Mouse (Mus musculus) liver, postnatal 0 days (tissue): ENCODE results near the gene Rfx1. TPM values are rescaled to one million over a fixed set of nuclear protein-coding genes. Genes with fewer than 3 reads are reported as not detected.

ENCODE experiments used
- ATAC-seq: fragments of 200-750 bp; cut with Nextera tagmentation; 2 replicates; pipeline ENCODE4 v1.8.0; 2017; ENCODE audit warnings: mild to moderate bottlenecking, moderate library complexity
- DNase-seq: peaks from one replicate; pipeline ENCODE4 v3.0.0-alpha.2; 2016
- H3K27ac ChIP-seq: fragments of 300-500 bp; sonication (generic); 2 replicates; pipeline ENCODE4 v1.5.1; 2014; ENCODE audit warnings: antibody characterized with exemption, moderate library complexity, mild to moderate bottlenecking, low read depth
- H3K27me3 ChIP-seq: fragments of 300-500 bp; sonication (generic); 2 replicates; pipeline ENCODE4 v1.6.1; 2014; ENCODE audit warnings: low read length, control low read depth, mixed read lengths; ENCODE audit not compliant: insufficient read depth
- H3K36me3 ChIP-seq: fragments of 300-500 bp; sonication (generic); replicated peaks from 2 replicates; pipeline ENCODE4 v1.6.1; 2014; ENCODE audit warnings: mild to moderate bottlenecking, control low read depth, low read length, moderate library complexity, mixed read lengths; ENCODE audit not compliant: insufficient read depth
- H3K4me1 ChIP-seq: fragments of 300-500 bp; sonication (generic); 2 replicates; pipeline ENCODE4 v1.6.1; 2014; ENCODE audit warnings: antibody characterized with exemption, mild to moderate bottlenecking, control low read depth; ENCODE audit not compliant: insufficient read depth
- H3K4me2 ChIP-seq: fragments of 300-500 bp; sonication (generic); 2 replicates; pipeline ENCODE4 v1.6.1; 2014; ENCODE audit warnings: low read depth, mild to moderate bottlenecking, low read length, moderate library complexity, mixed read lengths
- H3K4me3 ChIP-seq: fragments of 300-500 bp; sonication (generic); 2 replicates; pipeline ENCODE4 v1.5.1; 2014; ENCODE audit warnings: low read depth, low read length
- H3K9ac ChIP-seq: fragments of 300-500 bp; sonication (generic); replicated peaks from 2 replicates; pipeline ENCODE4 v1.6.1; 2014; ENCODE audit warnings: mild to moderate bottlenecking, moderate library complexity
- H3K9me3 ChIP-seq: fragments of 300-500 bp; sonication (generic); 2 replicates; pipeline ENCODE4 v1.6.1; 2016; ENCODE audit warnings: mild to moderate bottlenecking, control low read depth, low read length, mixed read lengths
- CTCF ChIP-seq: sonication (generic); IDR thresholded peaks from 2 replicates; pipeline ENCODE4 v1.5.1; 2016; ENCODE audit warnings: antibody characterized with exemption, low read depth
- EP300 ChIP-seq: IDR thresholded peaks from 2 replicates; pipeline ENCODE4 v1.6.1; 2016; ENCODE audit warnings: antibody characterized with exemption, low read depth, mild to moderate bottlenecking
- WGBS: fragments of 180-500 bp; shearing (Covaris S2); extraction: QIAGEN DNeasy Blood & Tissue Kit; methylation state at CpG from one replicate; pipeline ENCODE4 v1.1.7; 2014; ENCODE audit not compliant: insufficient replicate concordance; 5-methylcytosine and 5-hydroxymethylcytosine counted together
- polyA plus RNA-seq: library from polyadenylated mRNA; unstranded; fragments of >200 nt; fragmentation: Nextera tagmentation; extraction: Ambion mirVana; gene quantifications from 2 replicates; pipeline ENCODE4 v1.2.1, GENCODE M21; 2015

Gene Rfx1
- polyA plus RNA-seq, 1 experiment from 2014 or later: 1.5 TPM

GRCm38 (mm10) chr8:84076412-84076811 is 9.8 kb downstream of the Rfx1 start:
- H3K4me2 ChIP-seq: no peak overlapping the region
- peaks cover 14% of the 10 kb centered on the region for H3K36me3 ChIP-seq
- TF ChIP-seq EP300: no peak
- TF ChIP-seq CTCF: no peak
- H3K4me1 ChIP-seq: peaks cover 3% of the 10 kb centered on the region; the same call in 1 of the 2 replicates
- no peak overlapping the region for H3K9ac ChIP-seq
- H3K27me3 ChIP-seq: no peaks in the 10 kb centered on the region
- DNase-seq (no peak), ATAC-seq (no peak)
- no peak overlapping the region for H3K27ac ChIP-seq
- H3K4me3 ChIP-seq: no peak overlapping the region
- no peaks in the 10 kb centered on the region for H3K9me3 ChIP-seq
- 72% methylated on average over 1 of the region's 1 CpGs for WGBS

GRCm38 (mm10) chr8:84076849-84077248 is 10.2 kb downstream of the Rfx1 start:
- Histone ChIP-seq H3K36me3 (peaks cover 14% of the 10 kb centered on the region), H3K27ac (no peak overlapping the region), H3K4me3 (no peak overlapping the region), H3K4me1 (peaks cover 1% of the 10 kb centered on the region; the same call in 1 of the 2 replicates), H3K4me2 (no peak overlapping the region), H3K27me3 (no peaks in the 10 kb centered on the region), H3K9ac (no peak overlapping the region), H3K9me3 (no peaks in the 10 kb centered on the region)
- ATAC-seq (no peak), DNase-seq (no peak)
- 70% methylated on average over 3 of the region's 3 CpGs for WGBS
- TF ChIP-seq CTCF: no peak
- TF ChIP-seq EP300: no peak

GRCm38 (mm10) chr8:84079206-84079605 is 12.6 kb downstream of the Rfx1 start:
- DNase-seq: no peak
- Histone ChIP-seq H3K9me3 (no peaks in the 10 kb centered on the region), H3K9ac (no peak overlapping the region), H3K27ac (no peak overlapping the region), H3K27me3 (no peaks in the 10 kb centered on the region), H3K4me3 (no peak overlapping the region), H3K4me2 (no peak overlapping the region), H3K36me3 (peaks cover 30% of the 10 kb centered on the region), H3K4me1 (no peaks in the 10 kb centered on the region; the same call in 1 of the 2 replicates)
- TF ChIP-seq EP300 (no peak), CTCF (no peak)
- 80% methylated on average over 5 of the region's 5 CpGs for WGBS
- no peak for ATAC-seq

- H3K36me3 ChIP-seq: peaks cover 47% of the 10 kb centered on the region
- H3K4me2 ChIP-seq: no peak overlapping the region
- DNase-seq (peak; percentile 70), ATAC-seq (peak; percentile 94)
- H3K4me1 ChIP-seq: peaks cover 3% of the 10 kb centered on the region
- no peak overlapping the region for H3K9ac ChIP-seq
- H3K27ac ChIP-seq: no peak overlapping the region
- H3K27me3 ChIP-seq: no peaks in the 10 kb centered on the region
- H3K4me3 ChIP-seq: no peak overlapping the region
- TF ChIP-seq EP300 (no peak), CTCF (peak; percentile 11; the same call in 1 of the 2 replicates)
- WGBS: 66% methylated on average over 8 of the region's 8 CpGs
- no peaks in the 10 kb centered on the region for H3K9me3 ChIP-seq
Measured at GRCm38 (mm10) chr8:84083829-84084241, 17.2 kb downstream of the Rfx1 start.

- Histone ChIP-seq H3K4me2 (peak overlapping the region; percentile 26; the same call in 1 of the 2 replicates), H3K36me3 (peaks cover 50% of the 10 kb centered on the region)
Measured at GRCm38 (mm10) chr8:84084341-84085115, 17.9 kb downstream of the Rfx1 start.

GRCm38 (mm10) chr8:84087156-84087555 is 20.5 kb downstream of the Rfx1 start:
- 83% methylated on average over 7 of the region's 7 CpGs for WGBS
- H3K9ac ChIP-seq: no peak overlapping the region
- DNase-seq (no peak), ATAC-seq (no peak)
- no peak overlapping the region for H3K27ac ChIP-seq
- no peaks in the 10 kb centered on the region for H3K9me3 ChIP-seq
- peaks cover 39% of the 10 kb centered on the region for H3K36me3 ChIP-seq
- H3K27me3 ChIP-seq: no peaks in the 10 kb centered on the region
- no peak overlapping the region for H3K4me2 ChIP-seq
- H3K4me3 ChIP-seq: no peak overlapping the region
- H3K4me1 ChIP-seq: peaks cover 3% of the 10 kb centered on the region
- TF ChIP-seq EP300 (no peak), CTCF (no peak)

More at GRCm38 (mm10) chr8:84084341-84085115, 17.9 kb downstream of the Rfx1 start:
- H3K9me3 ChIP-seq: no peaks in the 10 kb centered on the region
- no peak overlapping the region for H3K9ac ChIP-seq
- H3K4me3 ChIP-seq: no peak overlapping the region
- no peaks in the 10 kb centered on the region for H3K27me3 ChIP-seq
- peaks cover 3% of the 10 kb centered on the region for H3K4me1 ChIP-seq
- no peak for ATAC-seq
- no peak overlapping the region for H3K27ac ChIP-seq
- no peak for DNase-seq
- WGBS: 71% methylated on average over 39 of the region's 42 CpGs
- TF ChIP-seq EP300 (no peak), CTCF (no peak)
